Mouse (Mus musculus) embryonic facial prominence, embryonic 11.5 days (tissue): ENCODE results near the gene Hrasls5. TPM values are rescaled to one million over a fixed set of nuclear protein-coding genes. Genes with fewer than 3 reads are reported as not detected.

Experiments used
- ATAC-seq: fragments of 200-750 bp; cut with Nextera tagmentation; replicated peaks from 2 replicates; pipeline ENCODE4 v1.8.0; 2017; ENCODE audit warnings: low read depth; ENCODE audit not compliant: insufficient number of reproducible peaks, low FRiP score, low TSS enrichment
- DNase-seq: peaks from one replicate; pipeline ENCODE4 v3.0.0-alpha.2; 2015; ENCODE audit warnings: low spot score
- H3K27ac ChIP-seq: fragments of 300-500 bp; sonication (generic); replicated peaks from 2 replicates; pipeline ENCODE4 v1.5.1; 2014; ENCODE audit warnings: mild to moderate bottlenecking, low read depth, low read length, control low read depth
- H3K27me3 ChIP-seq: fragments of 300-500 bp; sonication (generic); 2 replicates; pipeline ENCODE4 v1.6.1; 2014; ENCODE audit warnings: mild to moderate bottlenecking, low read length, moderate library complexity, mixed read lengths; ENCODE audit not compliant: control insufficient read depth, insufficient read depth
- H3K36me3 ChIP-seq: fragments of 300-500 bp; sonication (generic); replicated peaks from 2 replicates; pipeline ENCODE4 v1.6.1; 2014; ENCODE audit warnings: low read depth, mild to moderate bottlenecking, low read length, moderate library complexity, mixed read lengths; ENCODE audit not compliant: control insufficient read depth, insufficient read depth
- H3K4me1 ChIP-seq: fragments of 300-500 bp; sonication (generic); 2 replicates; pipeline ENCODE4 v1.6.1; 2014; ENCODE audit warnings: low read length, mixed read lengths; ENCODE audit not compliant: control insufficient read depth, insufficient read depth
- H3K4me2 ChIP-seq: fragments of 300-500 bp; sonication (generic); 2 replicates; pipeline ENCODE4 v1.6.1; 2014; ENCODE audit warnings: low read depth, mild to moderate bottlenecking, control low read depth, low read length, moderate library complexity
- H3K4me3 ChIP-seq: fragments of 300-500 bp; sonication (generic); 2 replicates; pipeline ENCODE4 v1.5.1; 2014; ENCODE audit warnings: low read depth, low read length, control low read depth
- H3K9ac ChIP-seq: fragments of 300-500 bp; sonication (generic); replicated peaks from 2 replicates; pipeline ENCODE4 v1.6.1; 2014; ENCODE audit warnings: mild to moderate bottlenecking, control low read depth, low read length
- H3K9me3 ChIP-seq: fragments of 300-500 bp; sonication (generic); replicated peaks from 2 replicates; pipeline ENCODE4 v1.6.1; 2016; ENCODE audit warnings: mild to moderate bottlenecking, low read length, inconsistent platforms, mixed read lengths; ENCODE audit not compliant: control insufficient read depth
- WGBS: fragments of 180-500 bp; shearing (Covaris S2); extraction: QIAGEN DNeasy Blood & Tissue Kit; methylation state at CpG from one replicate; pipeline ENCODE4 v1.1.7; 2014; 5-methylcytosine and 5-hydroxymethylcytosine counted together
- polyA plus RNA-seq: library from polyadenylated mRNA; unstranded; fragments of >200 nt; fragmentation: Nextera tagmentation; extraction: Ambion mirVana; gene quantifications from 2 replicates; pipeline ENCODE4 v1.2.1, GENCODE M21; 2014

Gene Hrasls5
- polyA plus RNA-seq, 1 experiment from 2014 or later = not detected

GRCm38 (mm10) chr19:7613151-7613550 is 810 bp downstream of the Hrasls5 start:
- Histone ChIP-seq H3K27me3 (peaks cover 7% of the 10 kb centered on the region), H3K36me3 (no peaks in the 10 kb centered on the region), H3K27ac (no peak overlapping the region), H3K9me3 (no peaks in the 10 kb centered on the region), H3K4me1 (no peaks in the 10 kb centered on the region), H3K4me3 (no peak overlapping the region), H3K9ac (no peak overlapping the region), H3K4me2 (no peak overlapping the region)
- no peak for ATAC-seq
- no peak for DNase-seq
- WGBS = 86% methylated on average over 7 of the region's 7 CpGs

- no peaks in the 10 kb centered on the region for H3K9me3 ChIP-seq
- H3K9ac ChIP-seq = no peak overlapping the region
- H3K27ac ChIP-seq = no peak overlapping the region
- no peak overlapping the region for H3K4me3 ChIP-seq
- no peaks in the 10 kb centered on the region for H3K4me1 ChIP-seq
- 77% methylated on average over 5 of the region's 5 CpGs for WGBS
- peaks cover 7% of the 10 kb centered on the region for H3K27me3 ChIP-seq
- H3K4me2 ChIP-seq = no peak overlapping the region
- ATAC-seq (no peak), DNase-seq (no peak)
- H3K36me3 ChIP-seq = no peaks in the 10 kb centered on the region
Measured at GRCm38 (mm10) chr19:7616231-7616930, 4.0 kb downstream of the Hrasls5 start.

- Histone ChIP-seq H3K4me2 (no peak overlapping the region), H3K4me3 (no peak overlapping the region), H3K4me1 (no peaks in the 10 kb centered on the region), H3K27me3 (peaks cover 5% of the 10 kb centered on the region; the same call in 1 of the 2 replicates), H3K36me3 (no peaks in the 10 kb centered on the region), H3K9me3 (no peaks in the 10 kb centered on the region), H3K27ac (no peak overlapping the region), H3K9ac (no peak overlapping the region)
- 63% methylated on average over 3 of the region's 3 CpGs for WGBS
- ATAC-seq = no peak
- DNase-seq = no peak
Measured at GRCm38 (mm10) chr19:7617085-7617484, 4.7 kb downstream of the Hrasls5 start.

GRCm38 (mm10) chr19:7617696-7618095 is 5.4 kb downstream of the Hrasls5 start:
- ATAC-seq = 0 out of 2 replicates have a peak, but pooled peaks have one; percentile 34
- Histone ChIP-seq H3K9ac (no peak overlapping the region), H3K27me3 (no peaks in the 10 kb centered on the region; the same call in 1 of the 2 replicates), H3K36me3 (no peaks in the 10 kb centered on the region), H3K27ac (no peak overlapping the region), H3K9me3 (no peaks in the 10 kb centered on the region), H3K4me1 (no peaks in the 10 kb centered on the region), H3K4me3 (no peak overlapping the region), H3K4me2 (no peak overlapping the region)
- 45% methylated on average over 7 of the region's 7 CpGs for WGBS
- DNase-seq = peak; percentile 89

GRCm38 (mm10) chr19:7633021-7633420 is 20.7 kb downstream of the Hrasls5 start:
- H3K4me2 ChIP-seq = no peak overlapping the region
- no peak overlapping the region for H3K27ac ChIP-seq
- H3K36me3 ChIP-seq = no peaks in the 10 kb centered on the region
- H3K4me3 ChIP-seq = no peak overlapping the region
- no peaks in the 10 kb centered on the region for H3K4me1 ChIP-seq
- H3K9ac ChIP-seq = no peak overlapping the region
- no peak for ATAC-seq
- DNase-seq = no peak
- no peaks in the 10 kb centered on the region for H3K9me3 ChIP-seq
- no peaks in the 10 kb centered on the region for H3K27me3 ChIP-seq

- Histone ChIP-seq H3K27ac (no peak overlapping the region), H3K4me2 (no peak overlapping the region), H3K27me3 (no peaks in the 10 kb centered on the region), H3K36me3 (no peaks in the 10 kb centered on the region), H3K4me3 (no peak overlapping the region), H3K4me1 (no peaks in the 10 kb centered on the region), H3K9ac (no peak overlapping the region), H3K9me3 (no peaks in the 10 kb centered on the region)
- 81% methylated on average over 1 of the region's 1 CpGs for WGBS
- ATAC-seq (no peak), DNase-seq (no peak)
Measured at GRCm38 (mm10) chr19:7633786-7634185, 21.4 kb downstream of the Hrasls5 start.

GRCm38 (mm10) chr19:7648913-7649666 is 36.7 kb downstream of the Hrasls5 start:
- Histone ChIP-seq H3K4me1 (no peaks in the 10 kb centered on the region), H3K27me3 (no peaks in the 10 kb centered on the region), H3K4me3 (no peak overlapping the region), H3K9ac (no peak overlapping the region), H3K4me2 (no peak overlapping the region), H3K36me3 (no peaks in the 10 kb centered on the region), H3K27ac (no peak overlapping the region), H3K9me3 (no peaks in the 10 kb centered on the region)
- no peak for ATAC-seq
- no peak for DNase-seq
- WGBS = 75% methylated on average over 8 of the region's 8 CpGs

- Histone ChIP-seq H3K4me3 (no peak overlapping the region), H3K27ac (no peak overlapping the region), H3K4me1 (no peaks in the 10 kb centered on the region), H3K9me3 (no peaks in the 10 kb centered on the region), H3K36me3 (no peaks in the 10 kb centered on the region), H3K4me2 (no peak overlapping the region), H3K27me3 (no peaks in the 10 kb centered on the region), H3K9ac (no peak overlapping the region)
- WGBS = 5% methylated on average over 1 of the region's 1 CpGs
- ATAC-seq (no peak), DNase-seq (no peak)
Measured at GRCm38 (mm10) chr19:7672033-7672432, 59.7 kb downstream of the Hrasls5 start.
